Mouse (Mus musculus): Measurements from ENCODE around the gene Slc38a2. TPM values are rescaled to one million over a fixed set of nuclear protein-coding genes. Genes with fewer than 3 reads are reported as not detected.

Slc38a2 gene
- total RNA-seq, 4 experiments from 2014 or later = 81.1 to 86.9 (median 83.9) TPM

Other genes starting within 250 kb of the Slc38a2 start
- 10 to 100 TPM; 56.2 to 60.7 (median 57.9) TPM for gene Scaf11, start 238.9 kb downstream of the Slc38a2 start, total RNA-seq (2022)
- gene Slc38a1, start 56.8 kb downstream of the Slc38a2 start, total RNA-seq (2022) = 100 to 1,000 TPM; 104 to 111 (median 110) TPM